Mouse (Mus musculus): ENCODE results near the gene Psg21.
"Not testable (repeated sequence)": the region's sequence is repeated elsewhere in the genome, so short reads cannot be mapped to it uniquely, and the experiment has no call there.

DNA sequence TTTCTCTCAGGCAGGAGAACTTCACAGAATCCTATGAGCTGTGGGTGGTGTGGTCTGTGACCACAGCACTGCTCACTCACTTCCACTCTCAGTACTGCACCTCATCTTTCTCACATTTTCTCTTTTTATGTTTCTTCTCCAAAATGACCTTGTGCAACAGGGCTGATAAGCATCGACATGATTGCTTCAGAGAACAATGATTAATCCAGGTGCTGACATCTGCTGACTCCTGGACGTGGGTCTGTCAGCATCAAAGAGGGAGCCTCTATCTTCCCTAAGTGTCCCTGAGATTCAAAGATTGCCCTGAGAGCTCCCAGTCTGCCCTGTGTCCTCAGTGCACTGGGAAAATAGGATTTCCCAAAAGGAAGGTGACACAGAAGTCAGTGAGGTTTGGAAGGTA lies at the start of gene Psg21:
- not testable (repeated sequence) for TF ChIP-seq CTCF (IDR thresholded peaks at IDR 0.05; ENCODE audit: low read depth); EP300 (optimal IDR thresholded peaks at IDR 0.05)
